Mouse (Mus musculus) hindbrain, embryonic 11.5 days (tissue): ENCODE results near the gene Mrpl10. TPM values are rescaled to one million over a fixed set of nuclear protein-coding genes. Genes with fewer than 3 reads are reported as not detected.

Experiments
- ATAC-seq: fragments of 200-750 bp; cut with Nextera tagmentation; 2 replicates; pipeline ENCODE4 v1.8.0; 2017; ENCODE audit warnings: mild to moderate bottlenecking, moderate TSS enrichment, moderate library complexity; ENCODE audit not compliant: low FRiP score
- DNase-seq: peaks from one replicate; pipeline ENCODE4 v3.0.0-alpha.2; 2015; ENCODE audit warnings: low spot score
- H3K27ac ChIP-seq: fragments of 300-500 bp; sonication (generic); 2 replicates; pipeline ENCODE4 v1.5.1; 2014; ENCODE audit warnings: mild to moderate bottlenecking, low read depth, low read length
- H3K27me3 ChIP-seq: fragments of 300-500 bp; sonication (generic); 2 replicates; pipeline ENCODE4 v1.6.1; 2014; ENCODE audit warnings: mild to moderate bottlenecking, low read length, moderate library complexity, mixed read lengths; ENCODE audit not compliant: control insufficient read depth, insufficient read depth
- H3K36me3 ChIP-seq: fragments of 300-500 bp; sonication (generic); 2 replicates; pipeline ENCODE4 v1.6.1; 2014; ENCODE audit warnings: mild to moderate bottlenecking, low read length, moderate library complexity, mixed read lengths; ENCODE audit not compliant: control insufficient read depth, insufficient read depth
- H3K4me1 ChIP-seq: fragments of 300-500 bp; sonication (generic); replicated peaks from 2 replicates; pipeline ENCODE4 v1.6.1; 2014; ENCODE audit warnings: low read length, mixed read lengths; ENCODE audit not compliant: control insufficient read depth, insufficient read depth
- H3K4me2 ChIP-seq: fragments of 300-500 bp; sonication (generic); replicated peaks from 2 replicates; pipeline ENCODE4 v1.6.1; 2014; ENCODE audit warnings: mild to moderate bottlenecking, low read depth, low read length
- H3K4me3 ChIP-seq: fragments of 300-500 bp; sonication (generic); 2 replicates; pipeline ENCODE4 v1.5.1; 2014; ENCODE audit warnings: low read depth, low read length
- H3K9ac ChIP-seq: fragments of 300-500 bp; sonication (generic); 2 replicates; pipeline ENCODE4 v1.6.1; 2014; ENCODE audit warnings: low read depth, low read length
- H3K9me3 ChIP-seq: fragments of 300-500 bp; sonication (generic); 2 replicates; pipeline ENCODE4 v1.6.1; 2016; ENCODE audit warnings: low read length; ENCODE audit not compliant: control insufficient read depth
- WGBS: fragments of 180-500 bp; shearing (Covaris S2); extraction: QIAGEN DNeasy Blood & Tissue Kit; methylation state at CpG from one replicate; pipeline ENCODE4 v1.1.7; 2014; 5-methylcytosine and 5-hydroxymethylcytosine counted together
- polyA plus RNA-seq: library from polyadenylated mRNA; unstranded; fragments of >200 nt; fragmentation: Nextera tagmentation; extraction: Ambion mirVana; gene quantifications from 2 replicates; pipeline ENCODE4 v1.2.1, GENCODE M21; 2014

The Mrpl10 gene
- polyA plus RNA-seq, 1 experiment from 2014 or later, result 79.4 TPM

DNA sequence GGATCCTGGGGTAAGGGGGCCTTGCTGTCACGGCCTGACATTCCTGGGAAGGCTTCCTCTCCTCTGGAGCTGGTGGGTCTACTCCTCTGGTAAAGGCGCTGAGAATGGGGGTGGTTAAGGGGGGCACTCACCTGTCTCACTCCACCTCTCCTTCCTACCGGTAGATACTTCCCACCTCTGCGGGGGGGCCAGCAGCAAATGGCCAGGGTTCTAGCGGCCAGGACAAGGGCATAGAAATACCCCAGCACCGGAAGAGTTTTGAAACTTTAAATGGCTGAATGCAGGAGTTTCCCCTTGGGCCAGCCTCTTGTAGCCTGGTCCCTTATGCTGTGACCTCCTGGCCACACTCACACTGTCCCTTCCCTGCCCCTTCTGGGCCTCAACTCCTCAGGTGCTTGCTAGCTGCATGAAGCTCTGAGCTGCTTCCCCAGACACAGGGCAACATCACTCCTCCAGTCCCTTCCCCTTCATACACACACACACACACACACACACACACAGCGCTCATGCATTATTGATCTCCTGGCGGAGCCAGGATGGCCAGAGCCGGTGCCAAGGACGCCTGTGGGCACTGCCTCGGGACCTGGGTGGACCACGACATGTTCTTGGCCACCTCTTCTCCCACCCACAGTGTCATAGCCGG lies 9.7 kb downstream of the Mrpl10 start:
- peak overlapping the region; percentile 52 for H3K4me3 ChIP-seq
- ATAC-seq (0 out of 2 replicates have a peak, but pooled peaks have one; percentile 19), DNase-seq (peak; percentile 16)
- no peak overlapping the region for H3K27ac ChIP-seq
- H3K9me3 ChIP-seq, result no peaks in the 10 kb centered on the region
- 29% methylated on average over 13 of the region's 13 CpGs for WGBS
- H3K27me3 ChIP-seq, result no peaks in the 10 kb centered on the region
- H3K4me1 ChIP-seq, result peaks cover 6% of the 10 kb centered on the region
- H3K36me3 ChIP-seq, result no peaks in the 10 kb centered on the region
- H3K4me2 ChIP-seq, result peak overlapping the region; percentile 65
- H3K9ac ChIP-seq, result peak overlapping the region; percentile 60

DNA sequence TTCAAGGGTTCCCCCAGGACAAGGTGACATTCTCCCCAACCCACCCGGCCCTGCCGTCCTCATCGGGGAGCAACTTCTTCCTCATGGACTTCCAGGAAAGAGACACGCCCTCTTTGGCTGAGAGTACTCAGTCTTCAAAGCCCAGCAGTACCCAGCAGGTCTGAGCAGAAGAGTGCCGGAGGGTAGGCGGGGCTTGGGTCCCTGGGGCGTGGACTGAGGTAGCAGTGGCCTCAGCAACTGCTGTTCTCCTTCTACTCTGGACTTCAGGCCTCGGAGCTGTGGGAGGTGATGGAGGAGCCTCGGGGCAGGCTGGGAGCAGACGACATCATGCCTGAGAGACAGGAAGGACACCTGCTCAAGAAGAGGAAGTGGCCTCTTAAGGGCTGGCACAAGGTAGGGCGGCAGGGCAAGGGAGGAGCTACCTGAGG lies 10.9 kb downstream of the Mrpl10 start:
- Histone ChIP-seq H3K4me2 (no peak overlapping the region), H3K36me3 (no peaks in the 10 kb centered on the region), H3K27me3 (no peaks in the 10 kb centered on the region), H3K4me1 (peaks cover 6% of the 10 kb centered on the region), H3K9me3 (no peaks in the 10 kb centered on the region), H3K9ac (no peak overlapping the region), H3K4me3 (no peak overlapping the region), H3K27ac (no peak overlapping the region)
- no peak for DNase-seq
- ATAC-seq, result no peak
- 21% methylated on average over 11 of the region's 11 CpGs for WGBS

DNA sequence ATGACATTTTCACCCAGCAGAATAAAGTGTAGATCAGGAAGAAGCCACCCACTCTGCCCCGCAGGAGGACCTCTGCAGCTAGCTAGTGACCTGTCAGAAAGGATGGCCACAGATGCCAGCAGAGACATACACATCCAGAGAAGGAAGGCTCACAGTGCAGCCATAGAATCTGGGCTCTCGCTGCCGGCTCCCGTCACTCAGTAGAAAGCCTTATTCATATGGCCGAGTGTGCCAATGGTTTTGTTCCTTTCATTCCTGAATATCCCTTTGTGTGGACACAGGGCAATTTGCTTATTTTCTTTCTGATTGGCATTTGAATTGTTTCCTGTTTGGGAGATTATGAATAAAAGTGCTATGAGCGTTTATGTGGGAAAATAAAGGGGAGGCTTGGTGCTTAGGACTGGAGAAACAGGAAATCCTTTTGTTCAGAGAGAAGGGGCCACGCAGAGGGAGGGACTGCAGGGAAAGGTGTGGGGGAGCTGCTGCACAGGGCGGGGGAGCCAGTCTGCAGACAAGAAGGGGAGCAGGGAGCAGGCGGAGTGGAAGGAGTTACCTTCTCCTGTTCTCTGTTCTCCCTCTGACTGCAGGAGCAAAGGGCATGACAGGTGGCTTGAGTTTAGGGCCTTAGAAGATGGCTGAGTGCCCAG lies 22.0 kb downstream of the Mrpl10 start:
- Histone ChIP-seq H3K27me3 (no peaks in the 10 kb centered on the region), H3K27ac (no peak overlapping the region; the same call in 1 of the 2 replicates), H3K9ac (no peak overlapping the region), H3K4me3 (no peak overlapping the region), H3K4me2 (no peak overlapping the region), H3K9me3 (no peaks in the 10 kb centered on the region), H3K4me1 (no peaks in the 10 kb centered on the region), H3K36me3 (no peaks in the 10 kb centered on the region)
- DNase-seq (no peak), ATAC-seq (no peak)
- WGBS, result 40% methylated on average over 9 of the region's 9 CpGs

DNA sequence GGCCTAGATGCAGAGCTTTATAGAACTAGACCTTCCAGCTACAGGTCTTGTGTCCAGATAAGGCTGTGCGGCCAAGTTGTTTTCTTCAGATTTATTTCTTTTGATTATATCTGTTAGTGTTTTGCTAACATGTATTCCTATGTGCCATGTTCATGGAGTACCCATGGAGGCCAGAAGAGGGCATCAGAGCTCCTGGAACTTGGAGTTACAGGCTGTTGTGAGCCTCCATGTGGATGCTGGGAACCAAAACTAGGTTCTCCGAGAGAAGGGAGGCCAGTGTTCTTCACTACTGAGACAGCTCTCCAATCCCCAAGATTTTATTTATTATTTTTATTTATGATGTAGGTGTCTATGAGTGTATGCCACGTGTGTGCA lies 22.5 kb downstream of the Mrpl10 start:
- H3K36me3 ChIP-seq, result no peaks in the 10 kb centered on the region
- WGBS, result 88% methylated on average over 3 of the region's 3 CpGs
- H3K27ac ChIP-seq, result no peak overlapping the region

DNA sequence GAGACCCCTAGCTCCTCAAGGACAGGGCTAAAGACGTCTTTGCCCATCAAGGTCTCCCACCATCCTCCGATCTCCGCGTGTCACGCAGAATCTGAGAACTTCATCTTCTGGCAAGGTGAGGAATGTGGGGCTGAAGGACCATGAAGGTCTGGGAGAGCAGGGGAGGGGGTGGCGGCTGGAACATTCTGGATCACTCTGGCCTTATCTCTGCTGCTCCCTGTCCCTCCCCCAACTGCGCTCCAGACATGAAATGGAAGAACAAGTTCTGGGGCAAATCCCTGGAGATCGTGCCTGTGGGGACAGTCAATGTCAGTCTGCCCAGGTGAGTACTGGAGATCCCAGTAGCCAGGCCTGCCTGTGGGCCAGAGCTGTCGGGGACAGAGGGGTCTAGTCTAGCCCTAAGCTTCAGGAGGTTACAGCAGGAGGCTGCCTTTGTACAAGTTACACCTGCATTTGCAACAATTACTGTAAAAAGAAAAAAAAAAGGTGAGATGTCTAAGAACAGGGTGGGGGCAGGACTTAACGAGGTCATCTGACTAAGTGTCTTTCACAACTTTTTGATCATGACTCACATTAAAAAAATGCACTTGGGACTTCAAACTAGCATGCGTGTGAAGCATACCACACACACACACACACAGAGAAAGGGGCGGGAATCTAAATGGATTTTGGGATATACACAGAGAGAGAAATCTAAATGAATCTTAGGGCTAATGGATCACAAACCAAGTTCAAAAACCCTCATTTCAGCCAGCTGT lies 24.4 kb downstream of the Mrpl10 start:
- Histone ChIP-seq H3K4me3 (no peak overlapping the region), H3K27ac (no peak overlapping the region), H3K36me3 (no peaks in the 10 kb centered on the region), H3K9me3 (no peaks in the 10 kb centered on the region), H3K9ac (no peak overlapping the region), H3K27me3 (no peaks in the 10 kb centered on the region), H3K4me2 (no peak overlapping the region), H3K4me1 (no peaks in the 10 kb centered on the region)
- DNase-seq, result no peak
- no peak for ATAC-seq
- 93% methylated on average over 12 of the region's 12 CpGs for WGBS

More for the DNA sequence above, 22.5 kb downstream of the Mrpl10 start:
- H3K4me1 ChIP-seq, result no peaks in the 10 kb centered on the region
- H3K27me3 ChIP-seq, result no peaks in the 10 kb centered on the region
- no peak overlapping the region for H3K9ac ChIP-seq
- DNase-seq (no peak), ATAC-seq (no peak)
- H3K4me2 ChIP-seq, result no peak overlapping the region
- no peak overlapping the region for H3K4me3 ChIP-seq
- no peaks in the 10 kb centered on the region for H3K9me3 ChIP-seq

DNA sequence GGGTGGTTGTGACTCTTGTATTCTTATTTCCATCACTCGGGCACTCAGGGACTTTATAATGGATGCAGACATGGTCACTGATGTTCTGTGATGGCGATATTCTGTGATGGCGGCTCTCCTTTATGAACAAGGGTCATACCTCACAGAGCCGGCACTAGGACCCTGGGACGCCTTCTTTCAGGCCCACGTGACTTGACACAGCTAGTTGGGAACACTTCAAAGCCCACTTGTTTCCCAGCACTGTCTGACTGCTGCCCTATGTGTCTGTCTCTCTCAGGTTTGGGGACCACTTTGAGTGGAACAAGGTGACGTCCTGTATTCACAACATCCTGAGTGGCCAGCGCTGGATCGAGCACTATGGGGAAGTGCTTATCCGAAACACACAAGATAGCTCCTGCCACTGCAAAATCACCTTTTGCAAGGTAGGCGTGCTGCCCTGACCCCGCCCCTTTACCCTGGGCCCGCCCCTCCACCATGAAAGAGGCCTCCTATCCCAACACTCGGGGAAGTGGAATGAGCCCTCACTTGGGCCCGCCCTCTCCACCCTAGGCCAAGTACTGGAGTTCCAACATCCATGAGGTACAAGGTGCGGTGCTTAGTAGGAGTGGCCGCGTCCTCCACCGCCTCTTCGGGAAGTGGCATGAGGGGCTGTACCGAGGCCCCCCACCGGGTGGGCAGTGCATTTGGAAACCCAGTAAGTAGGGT lies 25.4 kb downstream of the Mrpl10 start:
- Histone ChIP-seq H3K27me3 (no peaks in the 10 kb centered on the region), H3K4me2 (no peak overlapping the region), H3K9ac (no peak overlapping the region), H3K9me3 (no peaks in the 10 kb centered on the region), H3K4me1 (no peaks in the 10 kb centered on the region), H3K36me3 (no peaks in the 10 kb centered on the region), H3K4me3 (no peak overlapping the region), H3K27ac (no peak overlapping the region)
- WGBS, result 45% methylated on average over 22 of the region's 22 CpGs
- DNase-seq (peak; percentile 26), ATAC-seq (no peak)

DNA sequence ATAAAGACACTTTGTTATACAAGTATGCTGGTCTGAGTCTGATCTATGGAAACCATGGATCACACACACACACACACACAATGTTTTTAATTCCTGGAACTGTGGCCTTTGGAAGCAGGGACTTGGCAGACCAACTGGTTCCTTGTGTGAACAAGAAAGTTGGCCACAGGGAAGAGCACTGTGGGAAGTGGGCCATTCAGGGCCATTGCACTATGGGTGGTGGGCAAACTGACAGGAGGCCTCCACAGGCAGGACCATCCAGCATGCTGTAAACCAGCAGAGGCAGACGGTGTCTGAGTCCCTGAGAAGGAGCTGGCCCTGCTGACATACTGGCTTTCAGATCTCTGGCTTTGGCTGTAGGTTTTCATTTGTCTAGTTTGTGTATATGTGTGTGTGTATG lies 28.0 kb downstream of the Mrpl10 start:
- Histone ChIP-seq H3K36me3 (no peaks in the 10 kb centered on the region), H3K27ac (no peak overlapping the region), H3K27me3 (no peaks in the 10 kb centered on the region), H3K4me3 (no peak overlapping the region), H3K4me1 (no peaks in the 10 kb centered on the region), H3K4me2 (no peak overlapping the region), H3K9ac (no peak overlapping the region), H3K9me3 (no peaks in the 10 kb centered on the region)
- DNase-seq (no peak), ATAC-seq (no peak)
- WGBS, result 58% methylated on average over 1 of the region's 1 CpGs

DNA sequence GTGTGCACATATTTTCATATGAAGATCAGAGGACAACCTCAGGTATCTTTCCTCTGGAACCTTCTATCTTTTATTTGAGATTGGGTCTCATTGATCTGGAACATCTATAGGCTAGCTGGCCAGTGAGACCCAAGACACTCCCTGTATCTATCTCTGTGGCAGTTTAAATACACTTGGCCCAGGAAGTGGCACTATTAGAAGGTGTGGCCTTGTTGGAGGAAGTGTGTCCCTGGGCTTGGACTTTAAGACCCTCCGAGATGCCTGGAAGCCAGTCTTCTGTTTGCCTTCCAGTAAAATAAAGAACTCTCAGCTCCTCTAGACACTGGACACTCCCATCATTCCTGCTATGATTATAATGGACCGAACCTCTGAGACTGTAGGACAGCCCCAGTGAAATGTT lies 28.4 kb downstream of the Mrpl10 start:
- 96% methylated on average over 2 of the region's 2 CpGs for WGBS
- no peak overlapping the region for H3K9ac ChIP-seq
- no peaks in the 10 kb centered on the region for H3K4me1 ChIP-seq
- H3K4me2 ChIP-seq, result no peak overlapping the region
- no peaks in the 10 kb centered on the region for H3K36me3 ChIP-seq
- no peaks in the 10 kb centered on the region for H3K27me3 ChIP-seq
- no peak overlapping the region for H3K27ac ChIP-seq
- no peak overlapping the region for H3K4me3 ChIP-seq
- no peaks in the 10 kb centered on the region for H3K9me3 ChIP-seq
- ATAC-seq (no peak), DNase-seq (no peak)
